Mouse (Mus musculus) myocyte (in vitro differentiated cells): ENCODE results near the gene Mapk7.

ENCODE experiments used
- E2F4 ChIP-seq: IDR thresholded peaks from one replicate; pipeline ENCODE4 v1.6.1; 2011; ENCODE audit warnings: mild to moderate bottlenecking, control low read depth, moderate library complexity; ENCODE audit not compliant: insufficient read depth
- MAX ChIP-seq: IDR thresholded peaks from one replicate; pipeline ENCODE4 v1.6.1; 2011; ENCODE audit warnings: low read depth, mild to moderate bottlenecking, control low read depth
- MYOD1 ChIP-seq, 3 experiments: IDR thresholded peaks; one replicate each; pipeline ENCODE4 v1.6.1; 2011; ENCODE audit warnings: control low read depth in 2 of 3, low read depth in 2 of 3, mild to moderate bottlenecking in 2 of 3, moderate library complexity in 1 of 3; ENCODE audit not compliant: insufficient read length in 2 of 3, control insufficient read depth in 1 of 3
- MYOG ChIP-seq, 3 experiments: IDR thresholded peaks; one replicate each; pipeline ENCODE4 v1.6.1; 2011; ENCODE audit warnings: control low read depth in 2 of 3, low read depth in 2 of 3, mild to moderate bottlenecking in 2 of 3; ENCODE audit not compliant: insufficient read length in 2 of 3, control insufficient read depth in 1 of 3, insufficient read depth in 1 of 3
- POLR2A ChIP-seq: IDR thresholded peaks from one replicate; pipeline ENCODE4 v1.6.1; 2011; ENCODE audit warnings: low read depth, mild to moderate bottlenecking, control low read depth, moderate library complexity; ENCODE audit not compliant: insufficient read length
- POLR2AphosphoS2 ChIP-seq: IDR thresholded peaks from one replicate; pipeline ENCODE4 v1.6.1; 2011; ENCODE audit warnings: low read depth, control low read depth; ENCODE audit not compliant: insufficient read length
- TCF12 ChIP-seq: IDR thresholded peaks from one replicate; pipeline ENCODE4 v1.6.1; 2011; ENCODE audit warnings: mild to moderate bottlenecking, control low read depth; ENCODE audit not compliant: poor library complexity, insufficient read depth, severe bottlenecking
- USF1 ChIP-seq: IDR thresholded peaks from one replicate; pipeline ENCODE4 v1.6.1; 2011; ENCODE audit warnings: low read depth, mild to moderate bottlenecking, control low read depth, moderate library complexity

- peak; percentile 48 for TF ChIP-seq POLR2A
- TF ChIP-seq USF1, result peak; percentile 87
- peak; percentile 74 for TF ChIP-seq MAX
- TF ChIP-seq POLR2AphosphoS2, result peak; percentile 69
- no peak for TF ChIP-seq E2F4
- peak in 1 of 3 experiments; percentile 15 for TF ChIP-seq MYOD1 (IDR thresholded peaks at IDR 0.05; ENCODE audit: control insufficient read depth in 1 of 3, insufficient read length in 2 of 3, low read depth in 2 of 3)
- peak in 1 of 3 experiments; percentile 23 for TF ChIP-seq MYOG (IDR thresholded peaks at IDR 0.05; ENCODE audit: control insufficient read depth in 1 of 3, insufficient read depth in 1 of 3, insufficient read length in 2 of 3, low read depth in 2 of 3)
- no peak for TF ChIP-seq TCF12
Measured at GRCm38 (mm10) chr11:61504713-61505257, 10.6 kb upstream of the Mapk7 start, which contains the start of gene B9d1.
